Mouse (Mus musculus): ENCODE measurements around the gene Trim17. TPM values are rescaled to one million over a fixed set of nuclear protein-coding genes. Genes with fewer than 3 reads are reported as not detected.
A peak's percentile ranks its signal among the peaks of the same experiment; 100 is the strongest.

Trim17 gene
- 6.6 and 7.4 TPM in 2 replicates for polyA plus RNA-seq (2012; rRNA removed)

GRCm38 (mm10) chr11:58954420-58955142 lies at the start of gene Trim17, which contains the start of gene Hist3h2a:
TSS of gene Trim17 (plus strand) at chr11:58954685.
TSS of gene Hist3h2a (plus strand) at chr11:58954685.
- Histone ChIP-seq H3K4me3 (ENCODE audit: insufficient read depth, low read length) (peak within 1 kb of the TSS; percentile 76), H3K27ac (ENCODE audit: insufficient read depth, low read length) (peak within 1 kb of the TSS; percentile 95), H3K4me1 (ENCODE audit: control insufficient read depth, insufficient read depth, low read length) (peaks cover 4% of the 10 kb centered on the region; the same call in 1 of the 2 replicates)
- TF ChIP-seq POLR2A (IDR thresholded peaks at IDR 0.05; ENCODE audit: extremely low read depth, insufficient read depth, low read length) (peak; percentile 87), CTCF (IDR thresholded peaks at IDR 0.05; ENCODE audit: extremely low read depth, insufficient read depth, low read length) (0 out of 2 replicates have a peak, but pooled peaks have one; percentile 24)

- no peak overlapping the region; the same call in 1 of the 2 replicates for H3K4me3 ChIP-seq (ENCODE audit: insufficient read depth, low read length)
- peaks cover 1% of the 10 kb centered on the region; the same call in 1 of the 2 replicates for H3K4me1 ChIP-seq (ENCODE audit: control insufficient read depth, insufficient read depth, low read length)
- no peak overlapping the region for H3K27ac ChIP-seq (ENCODE audit: insufficient read depth, low read length)
- no peak for TF ChIP-seq POLR2A (IDR thresholded peaks at IDR 0.05; ENCODE audit: extremely low read depth, insufficient read depth, low read length)
- no peak for TF ChIP-seq CTCF (IDR thresholded peaks at IDR 0.05; ENCODE audit: extremely low read depth, insufficient read depth, low read length)
Measured at GRCm38 (mm10) chr11:58904838-58905237, 49.6 kb upstream of the Trim17 start.

GRCm38 (mm10) chr11:58913776-58914175 lies 40.7 kb upstream of the Trim17 start:
- H3K4me1 ChIP-seq (ENCODE audit: control insufficient read depth, insufficient read depth, low read length): no peaks in the 10 kb centered on the region
- H3K27ac ChIP-seq (ENCODE audit: insufficient read depth, low read length): no peak overlapping the region
- H3K4me3 ChIP-seq (ENCODE audit: insufficient read depth, low read length): no peak overlapping the region
- no peak for TF ChIP-seq POLR2A (IDR thresholded peaks at IDR 0.05; ENCODE audit: extremely low read depth, insufficient read depth, low read length)
- TF ChIP-seq CTCF (IDR thresholded peaks at IDR 0.05; ENCODE audit: extremely low read depth, insufficient read depth, low read length): no peak

GRCm38 (mm10) chr11:58914461-58915028 lies 39.9 kb upstream of the Trim17 start:
- H3K4me1 ChIP-seq (ENCODE audit: control insufficient read depth, insufficient read depth, low read length): no peaks in the 10 kb centered on the region
- H3K4me3 ChIP-seq (ENCODE audit: insufficient read depth, low read length): peak overlapping the region; percentile 10; the same call in 1 of the 2 replicates
- H3K27ac ChIP-seq (ENCODE audit: insufficient read depth, low read length): no peak overlapping the region
- TF ChIP-seq CTCF (IDR thresholded peaks at IDR 0.05; ENCODE audit: extremely low read depth, insufficient read depth, low read length) (peak; percentile 53; the same call in 1 of the 2 replicates), POLR2A (IDR thresholded peaks at IDR 0.05; ENCODE audit: extremely low read depth, insufficient read depth, low read length) (no peak)

- H3K4me3 ChIP-seq (ENCODE audit: insufficient read depth, low read length): no peak overlapping the region
- H3K27ac ChIP-seq (ENCODE audit: insufficient read depth, low read length): no peak overlapping the region
- TF ChIP-seq POLR2A (IDR thresholded peaks at IDR 0.05; ENCODE audit: extremely low read depth, insufficient read depth, low read length) (no peak), CTCF (IDR thresholded peaks at IDR 0.05; ENCODE audit: extremely low read depth, insufficient read depth, low read length) (peak; percentile 40)
- no peaks in the 10 kb centered on the region for H3K4me1 ChIP-seq (ENCODE audit: control insufficient read depth, insufficient read depth, low read length)
Measured at GRCm38 (mm10) chr11:58916879-58917744, 37.4 kb upstream of the Trim17 start.

- no peaks in the 10 kb centered on the region for H3K4me1 ChIP-seq (ENCODE audit: control insufficient read depth, insufficient read depth, low read length)
Measured at GRCm38 (mm10) chr11:58917745-58918366, 36.6 kb upstream of the Trim17 start, which contains the start of gene Btnl10. TSS of gene Btnl10 (plus strand) at chr11:58917908.

GRCm38 (mm10) chr11:58918759-58919158 lies 35.7 kb upstream of the Trim17 start:
- Histone ChIP-seq H3K4me3 (ENCODE audit: insufficient read depth, low read length) (no peak overlapping the region), H3K27ac (ENCODE audit: insufficient read depth, low read length) (no peak overlapping the region), H3K4me1 (ENCODE audit: control insufficient read depth, insufficient read depth, low read length) (no peaks in the 10 kb centered on the region)
- no peak for TF ChIP-seq CTCF (IDR thresholded peaks at IDR 0.05; ENCODE audit: extremely low read depth, insufficient read depth, low read length)
- no peak for TF ChIP-seq POLR2A (IDR thresholded peaks at IDR 0.05; ENCODE audit: extremely low read depth, insufficient read depth, low read length)

More at GRCm38 (mm10) chr11:58917745-58918366, 36.6 kb upstream of the Trim17 start, which contains the start of gene Btnl10:
- TF ChIP-seq CTCF (IDR thresholded peaks at IDR 0.05; ENCODE audit: extremely low read depth, insufficient read depth, low read length) (no peak), POLR2A (IDR thresholded peaks at IDR 0.05; ENCODE audit: extremely low read depth, insufficient read depth, low read length) (no peak)
- H3K27ac ChIP-seq (ENCODE audit: insufficient read depth, low read length): no peak within 1 kb of the TSS
- no peak within 1 kb of the TSS for H3K4me3 ChIP-seq (ENCODE audit: insufficient read depth, low read length)

- Histone ChIP-seq H3K4me1 (ENCODE audit: control insufficient read depth, insufficient read depth, low read length) (no peaks in the 10 kb centered on the region), H3K27ac (ENCODE audit: insufficient read depth, low read length) (no peak overlapping the region), H3K4me3 (ENCODE audit: insufficient read depth, low read length) (no peak overlapping the region)
- TF ChIP-seq POLR2A (IDR thresholded peaks at IDR 0.05; ENCODE audit: extremely low read depth, insufficient read depth, low read length) (no peak), CTCF (IDR thresholded peaks at IDR 0.05; ENCODE audit: extremely low read depth, insufficient read depth, low read length) (no peak)
Measured at GRCm38 (mm10) chr11:58922420-58922819, 32.1 kb upstream of the Trim17 start.

GRCm38 (mm10) chr11:58926651-58927050 lies 27.8 kb upstream of the Trim17 start:
- H3K4me1 ChIP-seq (ENCODE audit: control insufficient read depth, insufficient read depth, low read length): no peaks in the 10 kb centered on the region
- no peak overlapping the region for H3K4me3 ChIP-seq (ENCODE audit: insufficient read depth, low read length)
- TF ChIP-seq POLR2A (IDR thresholded peaks at IDR 0.05; ENCODE audit: extremely low read depth, insufficient read depth, low read length) (no peak), CTCF (IDR thresholded peaks at IDR 0.05; ENCODE audit: extremely low read depth, insufficient read depth, low read length) (no peak)
- no peak overlapping the region for H3K27ac ChIP-seq (ENCODE audit: insufficient read depth, low read length)
